Mouse (Mus musculus) myocyte (in vitro differentiated cells): ENCODE measurements at regions not wholly inside any gene's neighbourhood (a gene's known extent, or its start where the extent isn't known, plus 50 kb on each side); places are given as distances from the start of the nearest gene placed in this dataset.

Experiments used
- E2F4 ChIP-seq: IDR thresholded peaks from one replicate; pipeline ENCODE4 v1.6.1; 2011; ENCODE audit warnings: mild to moderate bottlenecking, control low read depth, moderate library complexity; ENCODE audit not compliant: insufficient read depth
- MAX ChIP-seq: IDR thresholded peaks from one replicate; pipeline ENCODE4 v1.6.1; 2011; ENCODE audit warnings: low read depth, mild to moderate bottlenecking, control low read depth
- MYOD1 ChIP-seq, 3 experiments: IDR thresholded peaks; one replicate each; pipeline ENCODE4 v1.6.1; 2011; ENCODE audit warnings: control low read depth in 2 of 3, low read depth in 2 of 3, mild to moderate bottlenecking in 2 of 3, moderate library complexity in 1 of 3; ENCODE audit not compliant: insufficient read length in 2 of 3, control insufficient read depth in 1 of 3
- MYOG ChIP-seq, 3 experiments: IDR thresholded peaks; one replicate each; pipeline ENCODE4 v1.6.1; 2011; ENCODE audit warnings: control low read depth in 2 of 3, low read depth in 2 of 3, mild to moderate bottlenecking in 2 of 3; ENCODE audit not compliant: insufficient read length in 2 of 3, control insufficient read depth in 1 of 3, insufficient read depth in 1 of 3
- POLR2A ChIP-seq: IDR thresholded peaks from one replicate; pipeline ENCODE4 v1.6.1; 2011; ENCODE audit warnings: low read depth, mild to moderate bottlenecking, control low read depth, moderate library complexity; ENCODE audit not compliant: insufficient read length
- TCF12 ChIP-seq: IDR thresholded peaks from one replicate; pipeline ENCODE4 v1.6.1; 2011; ENCODE audit warnings: mild to moderate bottlenecking, control low read depth; ENCODE audit not compliant: poor library complexity, insufficient read depth, severe bottlenecking

DNA sequence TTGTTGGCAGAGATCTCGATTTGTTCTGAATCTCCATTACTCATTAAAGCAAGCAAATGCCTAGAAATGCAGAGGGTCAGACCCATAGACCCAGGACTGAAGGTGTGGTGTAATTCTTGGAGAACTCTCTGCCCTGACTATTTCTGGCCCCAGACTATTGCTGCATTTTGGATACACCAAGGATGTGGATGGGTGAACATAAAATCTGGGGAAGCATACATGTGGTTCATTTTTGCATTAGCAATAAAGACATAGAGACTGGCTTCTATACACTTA, 303.0 kb downstream of the Meis1 start:
- no peak for TF ChIP-seq MAX
- no peak for TF ChIP-seq POLR2A
- TF ChIP-seq E2F4: no peak
- TF ChIP-seq TCF12: no peak
- TF ChIP-seq MYOG (IDR thresholded peaks at IDR 0.05; ENCODE audit: control insufficient read depth in 1 of 3, insufficient read depth in 1 of 3, insufficient read length in 2 of 3, low read depth in 2 of 3): no peak
- no peak for TF ChIP-seq MYOD1 (IDR thresholded peaks at IDR 0.05; ENCODE audit: control insufficient read depth in 1 of 3, insufficient read length in 2 of 3, low read depth in 2 of 3)
